Mouse (Mus musculus) CH12.LX (cell line): ENCODE measurements around the gene Bcr. TPM values are rescaled to one million over a fixed set of nuclear protein-coding genes. Genes with fewer than 3 reads are reported as not detected.

ENCODE experiments used
- DNase-seq: peaks from one replicate; pipeline ENCODE4 v3.0.0-alpha.2; 2013; ENCODE audit errors: extremely low read depth
- H3K27ac ChIP-seq: 2 replicates; pipeline ENCODE4 v1.5.1; 2012; ENCODE audit warnings: low read depth, mild to moderate bottlenecking, control low read depth, moderate library complexity; ENCODE audit not compliant: insufficient read depth
- H3K27me3 ChIP-seq: replicated peaks from 2 replicates; pipeline ENCODE3; 2012; ENCODE audit warnings: inconsistent platforms
- H3K36me3 ChIP-seq, 2 experiments: replicated peaks in 1 of 2; 2 replicates each; pipeline versions ENCODE3 to v1.6.1; 2012; ENCODE audit warnings: inconsistent platforms in 1 of 2, low read length in 1 of 2, mild to moderate bottlenecking in 1 of 2, mixed read lengths in 1 of 2, moderate library complexity in 1 of 2; ENCODE audit not compliant: control insufficient read depth in 1 of 2, insufficient read depth in 1 of 2
- H3K4me1 ChIP-seq, 2 experiments: 2 replicates each; pipeline ENCODE4 v1.6.1; 2012; ENCODE audit warnings: inconsistent platforms in 1 of 2, moderate library complexity in 1 of 2; ENCODE audit not compliant: insufficient read depth in 2 of 2, control insufficient read depth in 1 of 2
- H3K4me2 ChIP-seq: 2 replicates; pipeline ENCODE4 v1.6.1; 2012; ENCODE audit warnings: low read depth, mild to moderate bottlenecking, control low read depth; ENCODE audit not compliant: poor library complexity, insufficient read depth, severe bottlenecking
- H3K4me3 ChIP-seq, 3 experiments: fragments of 150-350 bp in 1 of 3; sonication (generic) in 1 of 3; replicated peaks in 1 of 3; 2 replicates each; pipeline versions ENCODE3 to v1.5.1; 2011 to 2012; ENCODE audit warnings: low read depth in 2 of 3, low read length in 2 of 3, mild to moderate bottlenecking in 2 of 3, moderate library complexity in 2 of 3, control low read depth in 1 of 3, improper control_type of control experiment in 1 of 3, inconsistent platforms in 1 of 3, mixed read lengths in 1 of 3; ENCODE audit not compliant: poor library complexity in 1 of 3
- H3K79me2 ChIP-seq: replicated peaks from 2 replicates; pipeline ENCODE4 v1.6.1; 2012; ENCODE audit warnings: mild to moderate bottlenecking, moderate library complexity; ENCODE audit not compliant: control insufficient read depth, poor library complexity, insufficient read depth, severe bottlenecking; ENCODE audit errors: extremely low read depth
- H3K9ac ChIP-seq: 2 replicates; pipeline ENCODE4 v1.6.1; 2012; ENCODE audit warnings: low read depth, mild to moderate bottlenecking, control low read depth, moderate library complexity; ENCODE audit not compliant: insufficient read depth
- H3K9me3 ChIP-seq: replicated peaks from 2 replicates; pipeline ENCODE3; 2012; ENCODE audit warnings: low read length, inconsistent platforms, mixed read lengths
- CTCF ChIP-seq, 2 experiments: IDR thresholded peaks in 1 of 2; conservative IDR thresholded peaks in 1 of 2; 2 replicates each; pipeline ENCODE4 v1.5.1; 2011 to 2012; ENCODE audit warnings: low read depth in 2 of 2, low read length in 2 of 2, improper control_type of control experiment in 1 of 2, inconsistent platforms in 1 of 2, mild to moderate bottlenecking in 1 of 2, moderate library complexity in 1 of 2
- ELF1 ChIP-seq: IDR thresholded peaks from 2 replicates; pipeline ENCODE4 v1.6.1; 2014; ENCODE audit warnings: low read depth, mild to moderate bottlenecking, inconsistent platforms, low read length, improper control_type of control experiment
- ETS1 ChIP-seq: conservative IDR thresholded peaks from 2 replicates; pipeline ENCODE4 v1.6.1; 2012; ENCODE audit warnings: low read depth, mild to moderate bottlenecking, inconsistent platforms, low read length, improper control_type of control experiment, moderate library complexity
- HCFC1 ChIP-seq: IDR thresholded peaks from 2 replicates; pipeline ENCODE4 v1.6.1; 2012; ENCODE audit warnings: low read depth, mild to moderate bottlenecking, inconsistent platforms, low read length, improper control_type of control experiment
- JUND ChIP-seq: conservative IDR thresholded peaks from 2 replicates; pipeline ENCODE4 v1.6.1; 2011; ENCODE audit warnings: low read depth, low read length, improper control_type of control experiment
- MAFK ChIP-seq: IDR thresholded peaks from 2 replicates; pipeline ENCODE4 v1.6.1; 2011; ENCODE audit warnings: low read length, improper control_type of control experiment; ENCODE audit not compliant: insufficient replicate concordance
- MAZ ChIP-seq: IDR thresholded peaks from 2 replicates; pipeline ENCODE4 v1.6.1; 2012; ENCODE audit warnings: low read depth, mild to moderate bottlenecking, inconsistent platforms, low read length, improper control_type of control experiment, moderate library complexity
- MEF2A ChIP-seq: IDR thresholded peaks from 2 replicates; pipeline ENCODE4 v1.6.1; 2014; ENCODE audit warnings: low read depth, mild to moderate bottlenecking, inconsistent platforms, low read length, improper control_type of control experiment, borderline replicate concordance
- NELFE ChIP-seq: IDR thresholded peaks from 2 replicates; pipeline ENCODE4 v1.6.1; 2011; ENCODE audit warnings: low read depth, low read length, improper control_type of control experiment
- NRF1 ChIP-seq: IDR thresholded peaks from 2 replicates; pipeline ENCODE4 v1.6.1; 2014; ENCODE audit warnings: low read depth, mild to moderate bottlenecking, inconsistent platforms, low read length, improper control_type of control experiment, moderate library complexity
- PAX5 ChIP-seq: IDR thresholded peaks from 2 replicates; pipeline ENCODE4 v1.6.1; 2012; ENCODE audit warnings: low read length, inconsistent platforms, mixed read lengths
- SIN3A ChIP-seq: IDR thresholded peaks from 2 replicates; pipeline ENCODE4 v1.6.1; 2012; ENCODE audit warnings: low read length, improper control_type of control experiment, inconsistent platforms
- SMC3 ChIP-seq: IDR thresholded peaks from 2 replicates; pipeline ENCODE4 v1.6.1; 2011; ENCODE audit warnings: low read depth, low read length, improper control_type of control experiment
- USF2 ChIP-seq: conservative IDR thresholded peaks from 2 replicates; pipeline ENCODE4 v1.6.1; 2011; ENCODE audit warnings: low read depth, low read length, improper control_type of control experiment
- ZKSCAN1 ChIP-seq: IDR thresholded peaks from 2 replicates; pipeline ENCODE4 v1.6.1; 2012; ENCODE audit warnings: low read depth, inconsistent platforms, low read length, improper control_type of control experiment, borderline replicate concordance
- ZMIZ1 ChIP-seq: IDR thresholded peaks from 2 replicates; pipeline ENCODE4 v1.6.1; 2012; ENCODE audit warnings: low read depth, mild to moderate bottlenecking, inconsistent platforms, low read length, improper control_type of control experiment
- ZNF384 ChIP-seq: IDR thresholded peaks from 2 replicates; pipeline ENCODE4 v1.6.1; 2012; ENCODE audit warnings: low read depth, low read length, improper control_type of control experiment, inconsistent platforms
- dilution Hi-C: fragments of 300-500 bp; cut with MboI; formaldehyde crosslinking; loops from 2 replicates; pipeline ENCODE4 v1.14.3; 2020; ENCODE audit warnings: low sequenced_read_pairs; ENCODE audit not compliant: extremely low pct_unique_long_range_greater_than_20kb, extremely low pct_ligation_motif_present
- in situ Hi-C: fragments of 300-500 bp; cut with MboI; formaldehyde crosslinking; loops from 3 replicates; pipeline ENCODE4 v1.14.3; 2019; ENCODE audit warnings: low sequenced_read_pairs, low pct_ligation_motif_present, low pct_unique_long_range_greater_than_20kb, mixed read lengths
- polyA plus RNA-seq: library from polyadenylated mRNA; unstranded; fragments of >175 nt; gene quantifications from 2 replicates; pipeline ENCODE4 v1.2.1, GENCODE M21; 2012; ENCODE audit warnings: low read depth; ENCODE audit not compliant: insufficient read length
- total RNA-seq, 2 experiments: library from RNA; depleted of rRNA; stranded (reverse); fragments of 300-350 nt in 1 of 2; fragments of >200 nt in 1 of 2; gene quantifications; 2 replicates each; pipeline ENCODE4 v1.2.3; 2012 to 2014

Bcr gene
- total and polyA plus RNA-seq, 3 experiments: 4.0 to 22.1 (median 20.0) TPM

DNA sequence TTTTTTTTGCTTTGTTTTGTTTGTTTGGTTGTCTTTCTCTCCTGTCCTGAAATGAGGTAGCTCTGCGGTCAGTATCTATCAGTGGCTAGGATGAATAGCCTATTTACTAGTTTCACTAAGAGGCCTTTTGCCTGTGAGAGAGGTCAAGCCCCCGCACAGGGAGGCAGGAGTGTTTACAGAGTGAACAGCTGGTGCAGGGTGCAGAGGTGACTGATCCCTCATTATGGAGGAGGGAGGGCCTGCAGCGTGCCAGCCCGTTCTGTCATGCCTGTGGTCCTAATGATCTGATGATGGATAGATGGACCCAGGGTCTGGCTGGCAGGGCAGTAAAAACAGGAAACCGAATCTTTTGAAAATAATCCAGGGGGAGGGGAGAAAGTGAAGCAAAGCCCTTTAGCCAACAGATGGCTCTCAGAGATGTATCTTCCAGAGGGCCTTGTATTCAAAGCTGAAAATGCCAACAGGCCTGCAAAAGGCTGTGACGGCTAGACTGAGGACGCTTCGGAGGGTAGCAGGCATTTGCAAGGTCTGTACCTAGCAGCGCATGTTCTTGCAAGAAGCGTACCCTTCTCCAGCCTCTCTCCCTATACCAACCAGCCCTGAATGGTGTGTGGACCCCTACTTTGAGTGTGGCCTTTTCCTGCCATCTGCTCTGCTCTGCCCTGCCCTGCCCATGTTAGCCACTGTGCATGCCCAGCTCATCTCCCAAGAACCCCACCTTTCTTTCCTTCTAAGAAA lies 38.2 kb downstream of the Bcr start:
- H3K4me2 ChIP-seq: no peak overlapping the region
- no peak overlapping the region for H3K9ac ChIP-seq
- in situ Hi-C loops (no loop called here), dilution Hi-C loops (no loop called here)
- no peak overlapping the region for H3K4me3 ChIP-seq
- no peak overlapping the region for H3K27ac ChIP-seq
- peaks cover 0 to 39% of the 10 kb centered on the region in 2 experiments for H3K36me3 ChIP-seq
- no peaks in the 10 kb centered on the region for H3K27me3 ChIP-seq
- H3K4me1 ChIP-seq: peaks cover 28 to 71% of the 10 kb centered on the region in 2 experiments
- peaks cover 4% of the 10 kb centered on the region; the same call in 1 of the 2 replicates for H3K79me2 ChIP-seq
- TF ChIP-seq ZNF384 (peak; percentile 82; the same call in 1 of the 2 replicates), ZMIZ1 (no peak), USF2 (no peak)
- DNase-seq: no peak
- H3K9me3 ChIP-seq: no peaks in the 10 kb centered on the region

GRCm38 (mm10) chr10:75100298-75100697 lies 39.9 kb downstream of the Bcr start:
- Histone ChIP-seq H3K79me2 (peaks cover 4% of the 10 kb centered on the region; the same call in 1 of the 2 replicates), H3K4me3 (no peak overlapping the region), H3K27ac (no peak overlapping the region), H3K4me2 (no peak overlapping the region), H3K4me1 (peaks cover 39 to 76% of the 10 kb centered on the region in 2 experiments), H3K9ac (no peak overlapping the region), H3K36me3 (peaks cover 0 to 33% of the 10 kb centered on the region in 2 experiments), H3K27me3 (no peaks in the 10 kb centered on the region), H3K9me3 (no peaks in the 10 kb centered on the region)
- in situ Hi-C loops: no loop called here
- dilution Hi-C loops: no loop called here
- no peak for DNase-seq
- no peak for TF ChIP-seq MAFK
- no peak for TF ChIP-seq NELFE
- TF ChIP-seq MAZ: no peak
- no peak for TF ChIP-seq NRF1
- TF ChIP-seq JUND: no peak
- no peak for TF ChIP-seq HCFC1
- TF ChIP-seq MEF2A: no peak
- no peak for TF ChIP-seq ELF1
- TF ChIP-seq SIN3A: no peak
- no peak for TF ChIP-seq CTCF (conservative IDR thresholded peaks at IDR 0.05 in 1 of 2, IDR thresholded peaks at IDR 0.05 in 1 of 2; ENCODE audit: low read depth in 2 of 2, low read length in 2 of 2)
- TF ChIP-seq USF2: no peak
- no peak for TF ChIP-seq ZKSCAN1
- no peak for TF ChIP-seq ETS1
- no peak for TF ChIP-seq PAX5
- TF ChIP-seq ZNF384: no peak
- TF ChIP-seq SMC3: no peak
